Mouse (Mus musculus) CD4-positive, CD25-positive, alpha-beta regulatory T cell, adult 4 months (primary cell): ENCODE measurements around the gene Cfap77. TPM values are rescaled to one million over a fixed set of nuclear protein-coding genes. Genes with fewer than 3 reads are reported as not detected.

ENCODE experiments used
- ATAC-seq: one replicate; pipeline ENCODE4 v1.8.0; 2017
- polyA plus RNA-seq, 2 experiments: library from polyadenylated mRNA; unstranded; fragments of 100-300 nt; shearing (Covaris generic); gene quantifications; one replicate each; pipeline ENCODE4 v1.2.1; 2017

Cfap77 gene
- polyA plus RNA-seq, 2 experiments from 2014 or later: 0.46 to 0.47 TPM

- ATAC-seq: no peak
Measured at GRCm38 (mm10) chr2:28994014-28994413, 60.9 kb downstream of the Cfap77 start.

DNA sequence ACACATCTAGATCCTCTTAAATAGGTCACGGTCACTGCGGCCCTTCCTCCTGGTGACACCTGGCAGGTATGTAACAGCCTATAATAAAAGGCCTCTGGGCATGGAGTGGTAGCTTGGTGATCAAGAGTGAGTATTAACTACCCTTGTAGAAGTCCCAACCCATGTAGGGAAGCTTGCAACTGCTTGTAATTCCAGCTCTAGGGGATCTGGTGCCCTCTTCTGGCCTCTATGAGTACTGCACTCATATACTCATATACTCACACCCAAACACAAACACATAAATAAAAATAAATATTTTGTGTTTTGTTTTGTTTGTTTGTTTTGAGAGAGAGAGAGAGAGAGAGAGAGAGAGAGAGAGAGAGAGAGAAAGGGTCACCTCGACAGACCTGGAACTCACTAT is 66.1 kb downstream of the Cfap77 start:
- no peak for ATAC-seq

DNA sequence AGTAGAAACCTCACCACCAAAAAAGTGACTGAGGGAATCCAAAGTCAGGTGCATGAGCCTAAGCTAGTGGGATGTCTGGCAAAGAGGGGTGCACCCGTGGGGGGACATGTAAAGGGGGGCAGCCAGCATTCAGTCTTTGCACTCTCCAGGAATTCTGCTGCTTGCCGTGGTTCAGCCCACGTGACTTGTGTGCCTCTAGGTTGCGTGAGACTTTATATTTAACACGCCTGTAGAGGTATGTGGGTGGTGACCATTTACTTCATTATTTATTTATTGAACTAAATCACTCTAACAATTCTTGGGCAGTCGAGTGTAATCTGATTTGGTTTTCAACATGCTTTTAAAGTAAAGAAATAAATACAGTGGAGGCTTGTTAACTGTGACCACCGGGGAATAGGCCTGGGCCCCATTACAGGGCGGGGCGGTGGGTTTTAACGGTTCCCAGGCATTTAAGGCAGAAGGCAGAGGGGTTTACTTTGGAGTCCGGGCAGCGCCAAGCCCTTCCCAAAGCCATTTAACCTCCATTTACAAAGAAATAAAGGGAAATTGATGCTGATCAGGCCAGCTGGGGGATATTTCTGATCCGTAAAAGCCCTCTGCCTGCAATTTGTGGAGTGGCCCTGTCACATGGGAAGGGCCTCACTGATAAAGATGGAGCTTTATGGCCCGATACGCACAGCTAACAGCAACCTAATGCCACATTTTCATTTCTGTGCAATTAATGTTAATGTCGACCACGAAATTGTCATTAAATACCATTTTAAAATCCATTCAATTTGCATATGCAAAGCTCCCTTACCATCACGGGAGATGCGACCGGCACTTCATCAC is 74.6 kb downstream of the Cfap77 start:
- no peak for ATAC-seq

DNA sequence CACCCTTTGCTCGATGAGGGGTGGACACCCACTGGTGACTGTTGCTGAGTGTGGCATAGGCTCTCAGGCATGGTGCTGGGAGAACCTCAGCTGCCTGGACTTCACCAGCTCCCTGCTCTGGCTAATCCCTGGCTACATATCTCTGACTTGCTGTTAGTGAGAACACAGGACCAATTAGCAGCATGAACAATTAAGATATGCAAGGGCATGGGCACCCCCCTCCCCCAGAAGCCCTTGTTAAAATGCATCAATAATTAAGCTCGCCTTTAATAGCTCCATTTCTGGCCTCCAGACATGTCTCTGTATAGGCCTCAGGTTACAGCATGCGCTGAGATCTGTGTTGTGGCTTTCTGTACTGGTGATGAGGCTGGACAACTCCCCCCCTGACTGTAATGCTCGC is 76.4 kb downstream of the Cfap77 start:
- ATAC-seq: no peak

GRCm38 (mm10) chr2:28976635-28977034 is 78.2 kb downstream of the Cfap77 start:
- ATAC-seq: no peak

DNA sequence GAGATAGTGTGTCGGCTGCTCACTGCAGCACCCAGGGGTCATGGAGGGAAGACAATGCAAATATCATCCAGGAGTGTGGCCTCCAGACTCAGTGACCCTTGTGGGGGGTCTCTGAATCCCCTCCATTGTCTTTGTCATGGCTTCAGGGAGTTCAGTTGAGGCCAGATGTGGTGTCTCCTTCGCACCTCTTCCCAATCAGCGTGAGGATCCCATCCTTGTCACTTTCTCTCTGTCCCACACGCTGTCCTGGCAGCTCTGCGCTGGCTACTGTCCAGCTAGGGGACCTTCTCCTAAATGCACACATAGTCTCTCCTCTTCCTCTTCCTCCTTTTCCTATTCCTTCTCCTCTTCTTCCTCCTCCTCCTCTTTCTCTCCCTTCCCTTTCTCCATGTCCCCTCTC is 79.3 kb downstream of the Cfap77 start:
- ATAC-seq: no peak

- no peak for ATAC-seq
Measured at GRCm38 (mm10) chr2:28974520-28974919, 80.3 kb downstream of the Cfap77 start.

GRCm38 (mm10) chr2:28973832-28974450 is 80.9 kb downstream of the Cfap77 start:
- no peak for ATAC-seq

DNA sequence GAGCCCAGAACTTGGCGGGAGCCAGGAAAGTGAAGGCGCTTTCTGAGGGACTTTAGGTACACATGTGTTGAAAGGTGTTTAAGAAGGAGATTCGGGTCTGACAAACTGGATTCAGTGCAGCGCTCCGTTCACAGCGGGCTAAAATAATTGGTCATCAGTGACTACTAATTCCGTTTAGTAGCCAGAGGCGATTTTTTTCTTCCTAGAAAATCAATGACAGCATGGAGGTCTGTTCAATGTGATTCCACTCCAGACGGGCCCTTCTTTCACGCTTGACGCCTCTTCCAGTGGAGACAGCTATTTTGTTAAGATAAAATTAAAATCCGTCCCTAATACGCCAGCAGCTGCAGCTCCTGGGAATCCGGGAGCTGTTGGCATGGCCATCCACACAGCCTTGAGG is 84.4 kb downstream of the Cfap77 start:
- no peak for ATAC-seq

- no peak for ATAC-seq
Measured at GRCm38 (mm10) chr2:28968278-28968677, 86.6 kb downstream of the Cfap77 start.

- no peak for ATAC-seq
Measured at GRCm38 (mm10) chr2:28966151-28966795, 88.6 kb downstream of the Cfap77 start.

DNA sequence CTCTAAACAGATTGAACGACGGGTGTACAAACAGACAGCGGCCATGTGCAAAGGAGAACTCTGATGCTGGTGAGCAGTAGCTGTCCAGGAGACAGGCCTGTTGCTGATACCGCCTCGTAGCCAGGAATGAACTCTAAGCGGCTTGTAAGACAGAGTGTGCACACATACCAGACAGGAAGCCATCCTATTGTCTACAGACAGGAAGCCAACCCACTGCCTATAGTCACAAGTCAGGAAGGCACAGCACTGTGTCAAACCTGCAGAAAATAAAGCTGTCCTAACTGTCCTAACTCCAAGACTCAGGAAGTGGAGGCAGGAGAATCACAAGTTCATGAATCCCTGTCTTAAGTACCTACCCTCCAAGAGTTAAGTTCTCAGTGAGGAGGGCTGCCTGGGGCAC is 91.3 kb downstream of the Cfap77 start:
- no peak for ATAC-seq

GRCm38 (mm10) chr2:28961636-28962035 is 93.2 kb downstream of the Cfap77 start:
- ATAC-seq: no peak

GRCm38 (mm10) chr2:28961024-28961585 is 93.8 kb downstream of the Cfap77 start:
- no peak for ATAC-seq

DNA sequence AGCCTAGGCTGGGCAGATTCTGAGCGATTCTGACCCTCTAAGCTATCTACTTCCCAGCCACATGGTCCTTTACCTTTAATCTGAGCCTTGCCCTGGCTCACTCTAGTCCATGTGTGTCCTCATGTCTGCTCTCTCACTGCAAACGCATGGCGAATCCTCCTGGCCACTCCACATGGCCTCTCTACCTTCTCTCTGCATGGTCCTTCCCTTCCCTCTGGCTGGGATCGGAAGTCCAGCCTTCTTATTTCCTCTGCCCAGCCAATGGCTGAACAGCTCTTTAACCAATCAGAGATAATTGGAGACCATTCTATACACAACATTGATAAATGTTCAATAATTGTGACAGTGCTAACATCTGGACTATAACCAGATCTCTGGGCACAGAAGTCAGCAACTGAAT is 98.0 kb downstream of the Cfap77 start:
- ATAC-seq: no peak

- ATAC-seq: no peak
Measured at GRCm38 (mm10) chr2:28954595-28954994, 100.3 kb downstream of the Cfap77 start.

DNA sequence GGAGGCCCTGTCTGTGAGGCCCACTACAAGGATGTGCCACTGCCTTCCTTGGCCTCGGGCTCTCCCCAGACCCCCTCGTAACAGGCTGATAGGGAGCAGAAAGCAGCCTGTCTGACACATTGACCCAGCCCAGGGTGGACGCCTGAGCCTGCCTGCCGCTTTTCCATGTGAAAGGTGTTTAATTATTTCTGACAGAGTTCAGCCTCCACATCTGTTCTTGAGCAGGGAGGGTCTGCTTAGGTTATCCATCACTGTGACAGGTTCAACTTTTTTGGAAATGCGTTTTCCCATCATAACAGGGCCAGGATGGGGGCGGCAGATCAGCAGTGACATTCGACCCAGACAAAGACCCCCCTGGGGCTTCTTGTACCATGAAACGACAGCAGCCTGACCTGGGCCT is 101.9 kb downstream of the Cfap77 start:
- ATAC-seq: no peak

DNA sequence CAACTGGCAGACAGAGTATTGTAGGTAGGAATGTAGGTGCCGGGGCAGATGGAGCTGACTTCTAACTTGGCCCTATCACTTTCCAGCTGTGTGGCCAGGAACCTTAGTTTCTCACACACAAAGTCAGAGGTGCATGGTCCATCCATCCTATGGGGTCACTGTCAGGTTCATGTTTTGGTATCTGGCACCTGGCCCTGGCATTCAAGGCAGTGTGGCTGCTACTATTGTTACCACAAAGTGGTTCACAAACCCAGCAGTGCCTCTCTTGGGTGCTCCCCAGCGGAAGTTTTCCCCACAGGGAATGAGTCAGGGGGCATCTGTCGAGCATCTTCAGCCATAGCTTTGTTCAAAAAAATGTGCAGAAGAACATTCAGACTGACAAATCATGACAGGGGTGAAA is 108.6 kb downstream of the Cfap77 start:
- no peak for ATAC-seq

DNA sequence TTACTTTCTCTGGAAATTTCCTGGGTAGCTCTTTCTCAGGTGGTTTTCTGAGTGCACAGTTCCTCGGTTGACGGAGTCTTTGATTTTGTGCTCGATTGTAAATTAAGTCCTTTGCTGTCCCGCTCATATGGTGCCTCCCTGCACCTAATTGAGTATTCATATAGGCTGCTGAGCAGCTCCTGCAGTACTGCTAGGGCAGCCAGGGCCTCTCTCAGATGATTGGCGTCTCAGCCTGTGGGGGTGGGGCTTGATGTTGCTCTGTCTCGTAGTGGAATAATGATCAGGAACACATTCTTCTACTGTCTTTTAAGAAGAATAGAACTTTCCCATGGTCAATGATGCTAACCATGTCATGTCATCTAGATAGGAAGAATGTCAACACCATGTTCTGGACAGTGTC is 109.5 kb downstream of the Cfap77 start:
- no peak for ATAC-seq

DNA sequence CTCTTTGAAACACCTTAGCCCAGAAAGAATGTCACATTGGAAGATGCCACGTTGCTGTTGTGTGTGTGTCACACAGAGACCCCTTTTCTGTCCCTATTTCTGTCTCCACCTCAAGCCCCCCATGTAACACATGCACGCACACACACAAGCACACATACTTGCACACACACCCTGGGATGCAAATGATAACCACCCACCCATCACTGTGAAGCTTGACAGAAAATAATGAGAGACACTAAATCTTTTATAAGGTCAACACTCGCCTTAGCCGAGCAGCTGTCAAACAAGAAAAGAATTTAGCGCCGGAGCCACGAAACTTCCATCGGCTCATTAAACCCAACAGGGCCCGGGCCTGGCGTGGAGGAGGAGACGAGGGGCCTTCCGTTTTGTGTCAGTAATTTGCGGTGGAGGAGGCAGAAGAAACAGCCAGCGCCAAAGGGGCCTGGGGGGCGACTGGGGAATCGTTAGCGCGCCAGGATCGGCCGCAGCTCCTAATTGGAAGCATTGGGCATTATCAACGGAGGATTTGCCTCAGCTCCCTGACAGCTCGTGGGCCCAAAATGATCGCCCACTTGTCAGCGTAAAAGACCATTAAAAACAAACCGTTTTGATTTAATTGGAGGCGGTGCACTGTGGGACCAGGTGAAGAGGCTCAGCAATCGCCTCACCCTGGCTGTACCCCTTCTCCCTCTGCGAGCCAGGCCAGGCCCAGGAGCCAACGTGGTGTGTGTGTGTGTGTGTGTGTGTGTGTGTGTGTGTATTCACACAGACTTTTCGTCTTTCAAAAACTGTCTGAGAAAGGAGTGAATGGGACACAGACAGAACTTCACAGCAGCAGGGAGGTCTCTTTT is 111.0 kb downstream of the Cfap77 start:
- ATAC-seq: no peak

DNA sequence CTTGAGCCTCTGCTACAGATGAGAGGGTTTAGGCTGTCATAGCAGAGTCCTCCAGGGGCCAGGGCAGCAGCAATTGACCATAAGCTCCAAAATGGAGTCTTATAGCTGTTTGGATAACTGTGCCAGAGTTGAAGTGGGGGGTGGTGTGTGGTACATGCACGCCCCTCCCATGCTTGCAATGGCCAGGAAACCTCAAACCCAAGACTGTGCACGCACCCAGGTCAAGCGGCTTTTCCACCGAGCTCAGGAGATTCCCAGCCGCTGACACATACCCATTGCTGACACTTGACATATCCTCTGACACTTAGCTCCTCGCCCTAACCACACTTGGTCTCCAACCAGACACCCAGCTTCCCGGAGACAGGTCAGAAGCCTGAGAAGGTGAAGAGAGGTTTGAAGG is 115.9 kb downstream of the Cfap77 start:
- no peak for ATAC-seq

GRCm38 (mm10) chr2:28930571-28930970 is 124.3 kb downstream of the Cfap77 start:
- no peak for ATAC-seq

GRCm38 (mm10) chr2:28923912-28924311 is 131.0 kb downstream of the Cfap77 start:
- ATAC-seq: no peak
